Mouse (Mus musculus): ENCODE results near the gene Jmjd7.

Gene Jmjd7

DNA sequence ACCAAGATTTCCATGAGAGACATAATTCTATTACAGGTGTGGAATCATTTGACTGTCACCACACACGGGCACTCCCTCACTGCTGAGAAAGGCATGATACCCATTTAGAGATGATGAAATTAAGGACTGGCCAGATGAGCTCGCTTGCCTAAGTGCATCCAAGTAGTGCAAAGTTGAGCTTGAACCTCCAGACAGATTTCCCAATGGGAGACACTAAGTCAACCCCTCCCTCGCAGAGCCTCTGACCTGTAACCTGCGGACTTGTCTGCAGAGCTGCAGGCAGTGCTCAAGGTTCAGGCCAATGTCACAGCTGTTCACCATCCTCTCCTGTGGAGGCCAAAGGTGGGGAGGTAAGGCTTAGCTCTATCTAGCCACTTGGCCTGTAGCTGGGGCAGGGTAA, 31.5 kb downstream of the Jmjd7 start:
- DNase-seq (ENCODE audit: low read depth, low spot score): no peak

- no peak for DNase-seq (ENCODE audit: low read depth, low spot score)
Observed at GRCm38 (mm10) chr2:120059466-120059865, 32.2 kb downstream of the Jmjd7 start.

DNA sequence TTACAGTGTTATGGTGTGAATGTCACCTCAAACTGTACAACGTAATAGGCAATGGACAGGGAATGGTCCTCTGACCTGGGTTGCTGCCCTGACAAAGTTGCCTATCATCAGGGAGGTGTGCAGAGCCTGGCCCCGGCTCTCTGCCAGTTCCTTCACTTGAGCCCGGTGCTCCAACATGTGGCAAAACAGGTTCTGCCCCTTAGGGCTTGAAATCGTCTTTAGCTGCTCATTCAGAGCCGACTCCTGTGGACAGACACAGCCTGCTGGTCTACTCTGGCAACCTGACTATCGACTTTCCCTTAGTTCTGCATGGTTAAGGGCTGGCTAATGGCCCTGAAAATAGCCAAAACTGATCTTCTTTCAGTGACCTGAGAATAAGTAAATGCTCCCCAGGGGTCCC, 32.9 kb downstream of the Jmjd7 start:
- DNase-seq (ENCODE audit: low read depth, low spot score): no peak

DNA sequence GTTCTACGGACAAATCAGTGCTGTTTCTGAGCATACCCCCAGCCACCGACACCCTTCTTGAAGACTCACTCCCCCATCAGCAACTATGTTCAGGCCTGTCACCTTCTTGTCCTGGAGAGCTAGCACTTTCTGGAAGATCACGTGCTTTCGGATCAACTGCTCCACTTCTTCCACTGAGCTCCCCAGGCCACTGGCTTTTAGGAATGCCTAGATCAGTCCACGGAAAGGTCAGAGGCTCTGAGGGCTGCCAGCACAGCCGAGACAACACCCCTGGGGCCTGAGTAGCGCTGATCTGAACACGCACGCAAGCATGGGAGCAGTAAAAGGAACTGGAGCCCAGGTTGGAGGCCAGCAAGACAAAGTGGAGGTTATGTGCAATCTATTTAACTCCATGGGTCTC, 33.4 kb downstream of the Jmjd7 start:
- no peak for DNase-seq (ENCODE audit: low read depth, low spot score)

DNA sequence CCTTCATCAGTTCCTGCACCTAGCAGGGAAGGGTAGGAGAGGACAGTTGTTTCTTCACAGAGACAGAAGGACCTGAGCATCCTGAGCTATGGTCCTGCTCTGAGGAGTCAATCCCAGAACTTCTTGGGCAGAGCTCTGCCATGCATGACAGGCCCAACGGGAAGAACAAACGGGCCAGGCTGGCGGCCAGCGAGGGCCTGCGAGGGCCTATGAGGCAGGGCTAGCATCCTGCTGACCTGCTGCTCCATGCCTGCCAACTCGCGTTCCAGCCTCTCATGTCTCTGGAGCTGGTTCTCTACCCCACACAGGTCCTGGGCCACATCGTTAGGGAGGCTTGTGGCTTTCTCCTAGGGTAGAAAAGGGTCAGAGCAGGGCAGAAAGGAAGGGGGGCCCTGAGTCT, 35.0 kb downstream of the Jmjd7 start:
- DNase-seq (ENCODE audit: low read depth, low spot score): no peak

DNA sequence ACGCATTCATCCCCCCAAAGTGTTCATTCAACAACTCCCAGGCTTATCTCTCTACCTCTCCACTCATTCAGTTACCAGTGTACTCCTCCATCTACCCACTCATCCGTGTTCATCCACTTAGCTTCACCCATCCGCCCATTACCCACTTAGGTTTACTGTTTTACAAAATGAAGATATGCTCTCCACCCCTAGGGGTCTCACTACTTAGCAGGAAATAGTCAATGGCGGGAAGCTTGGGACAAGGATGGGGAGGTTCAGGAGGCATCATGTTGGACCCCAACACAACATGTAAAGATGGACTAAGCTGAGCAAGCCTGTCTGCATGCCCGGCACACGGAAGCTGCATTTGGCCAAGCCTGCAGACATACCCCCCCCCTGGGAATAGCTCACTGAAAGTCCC, 37.4 kb downstream of the Jmjd7 start:
- DNase-seq (ENCODE audit: low read depth, low spot score): no peak

DNA sequence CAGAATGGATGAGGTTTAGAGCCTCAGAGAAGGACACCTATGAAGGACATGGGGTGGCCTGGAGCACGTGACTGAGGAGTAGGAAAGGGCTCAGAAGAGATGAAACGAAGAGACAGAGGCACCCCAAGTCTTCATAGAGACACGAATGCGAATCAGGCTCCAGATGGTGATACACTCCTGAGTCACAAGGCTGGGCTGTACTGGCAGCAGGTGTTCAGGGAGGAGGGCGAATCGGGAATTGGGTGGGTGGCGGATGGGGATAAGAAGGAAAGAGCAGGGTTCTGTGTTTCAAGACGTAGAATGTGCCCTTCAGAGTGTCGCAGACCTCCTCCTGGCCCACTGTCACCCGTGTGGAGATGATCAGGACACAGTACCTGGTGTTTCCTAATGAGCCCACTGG, 38.0 kb downstream of the Jmjd7 start:
- no peak for DNase-seq (ENCODE audit: low read depth, low spot score)

DNA sequence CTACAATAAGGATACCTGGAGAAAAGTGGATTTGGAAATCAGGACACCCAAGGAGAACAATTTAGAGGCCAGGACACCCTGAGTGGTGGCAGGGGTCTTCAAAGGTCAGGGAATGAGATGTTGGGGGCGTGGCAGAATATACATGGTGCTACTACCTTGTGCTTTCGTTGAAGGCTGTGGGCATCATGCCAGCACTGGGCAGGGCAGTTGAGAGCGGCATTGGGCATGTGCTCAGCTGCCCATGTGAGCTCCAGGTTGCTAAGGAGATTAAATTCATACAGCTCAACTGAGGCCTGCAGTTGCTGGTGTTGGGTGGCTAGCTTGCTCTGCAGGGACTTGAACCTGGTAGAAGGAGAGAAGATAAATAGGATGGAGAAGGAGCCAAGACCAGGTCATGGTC, 38.9 kb downstream of the Jmjd7 start:
- no peak for DNase-seq (ENCODE audit: low read depth, low spot score)

DNA sequence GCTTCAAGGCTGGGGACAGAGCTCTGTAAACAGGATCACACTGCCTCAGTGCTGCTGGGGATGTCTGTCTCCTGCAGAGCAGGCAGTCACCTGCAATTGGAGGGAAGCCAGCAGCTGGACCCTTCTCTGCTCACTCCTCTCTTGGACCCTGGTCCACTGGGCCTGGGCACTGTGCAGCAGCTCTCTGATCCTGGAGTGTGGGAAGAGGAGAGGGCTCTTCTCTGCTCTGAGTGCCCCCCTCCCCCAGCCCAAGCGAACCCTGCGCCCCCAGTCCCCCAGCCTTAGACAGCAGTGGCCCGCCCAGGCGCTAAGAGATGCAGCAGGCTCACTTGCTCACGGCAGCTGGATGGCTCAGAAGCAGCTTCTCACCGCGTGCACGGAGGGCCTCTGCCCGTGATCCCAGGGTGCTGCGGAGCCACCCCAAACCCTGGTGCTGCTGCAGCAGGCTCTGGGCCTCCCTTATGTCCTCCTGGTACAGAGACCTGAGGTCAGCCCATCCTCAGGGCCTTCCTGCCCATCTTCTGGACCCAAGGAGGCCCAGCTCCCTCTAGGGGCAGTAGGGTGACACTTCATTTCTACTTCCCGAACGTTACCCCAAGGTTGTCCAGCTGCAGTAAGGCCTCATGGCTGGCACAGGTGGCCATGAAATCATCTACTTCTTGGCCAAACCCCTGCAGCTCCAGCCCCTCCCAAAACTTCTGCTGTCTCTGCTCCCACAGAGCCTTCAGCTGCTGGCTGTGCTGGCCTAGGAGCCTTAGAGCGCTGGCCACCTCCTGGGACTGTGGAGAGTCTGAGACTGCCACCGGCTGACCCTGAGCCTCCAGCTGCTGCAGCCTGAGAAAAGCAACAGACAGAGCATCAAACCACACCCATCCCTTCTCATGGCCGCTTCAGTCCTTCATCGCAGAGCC, 41.5 kb downstream of the Jmjd7 start:
- DNase-seq (ENCODE audit: low read depth, low spot score): no peak

GRCm38 (mm10) chr2:120069466-120069990, 42.2 kb downstream of the Jmjd7 start:
- DNase-seq (ENCODE audit: low read depth, low spot score): no peak

GRCm38 (mm10) chr2:120074096-120074495, 46.8 kb downstream of the Jmjd7 start:
- no peak for DNase-seq (ENCODE audit: low read depth, low spot score)

DNA sequence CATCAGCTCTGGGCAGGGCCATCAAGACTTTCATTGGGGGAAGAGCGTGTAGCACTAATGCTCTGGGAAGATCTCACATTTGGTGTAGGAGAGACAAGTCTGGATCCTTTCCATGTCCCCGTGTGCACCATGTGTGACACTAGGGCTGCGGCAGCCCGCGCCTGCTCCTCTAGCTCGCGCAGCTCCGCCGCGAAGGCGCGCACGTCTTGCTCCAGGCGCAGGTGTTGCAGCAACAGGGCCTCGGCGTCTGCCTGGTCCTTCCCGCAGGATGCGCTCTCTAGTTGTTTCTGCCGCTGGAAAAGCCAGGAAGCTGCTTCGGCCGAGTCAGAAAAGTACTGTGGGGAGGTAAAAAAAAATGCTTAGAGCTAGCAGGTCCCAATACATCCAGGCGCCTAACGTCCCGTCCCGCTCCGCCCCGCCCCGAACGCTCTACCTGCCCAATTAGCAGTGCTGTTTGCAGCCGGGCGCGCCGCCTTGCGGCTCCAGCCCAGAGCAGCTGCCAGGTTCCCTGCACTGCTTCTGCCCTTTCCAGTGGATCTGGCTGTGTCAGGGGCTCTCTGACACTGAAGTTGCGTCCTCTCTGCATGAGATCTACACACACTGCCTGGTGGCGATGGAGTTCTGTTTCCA, 48.9 kb downstream of the Jmjd7 start:
- no peak for DNase-seq (ENCODE audit: low read depth, low spot score)
